Mouse (Mus musculus): ENCODE measurements at regions not wholly inside any gene's neighbourhood (a gene's known extent, or its start where the extent isn't known, plus 50 kb on each side); places are given as distances from the start of the nearest gene placed in this dataset.

DNA sequence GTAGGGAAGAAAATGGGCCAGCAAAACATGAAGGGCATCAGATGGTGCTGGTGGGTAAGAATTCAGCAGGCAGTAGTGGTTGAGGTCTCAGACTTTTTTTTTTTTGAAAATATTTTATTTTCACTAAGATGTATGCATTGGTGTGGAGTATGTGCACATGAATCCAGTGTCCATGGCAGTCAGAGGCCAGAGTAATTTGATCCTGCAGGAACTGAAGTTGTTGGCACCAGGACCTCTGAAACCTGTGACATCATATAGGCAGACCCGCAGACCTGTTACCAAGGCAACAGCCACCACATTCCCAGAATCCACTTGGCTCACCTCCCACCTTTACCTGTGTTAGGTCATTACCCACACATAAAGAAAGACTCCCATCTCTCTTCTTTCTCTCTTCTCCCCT, 207.2 kb upstream of the Megf9 start:
- Histone ChIP-seq H3K27ac (no peak overlapping the region), H3K4me3 (replicated peaks; ENCODE audit: low read length) (no peak overlapping the region), H3K9me3 (ENCODE audit: control insufficient read depth, low read length) (no peaks in the 10 kb centered on the region), H3K4me1 (replicated peaks; ENCODE audit: control insufficient read depth, insufficient read depth, low read length) (no peaks in the 10 kb centered on the region), H3K36me3 (replicated peaks; ENCODE audit: control insufficient read depth, insufficient read depth) (no peaks in the 10 kb centered on the region), H3K9ac (no peak overlapping the region), H3K4me2 (replicated peaks) (no peak overlapping the region), H3K27me3 (ENCODE audit: control insufficient read depth, insufficient read depth, low read length) (no peaks in the 10 kb centered on the region)
- no peak for ATAC-seq (ENCODE audit: low FRiP score)
- DNase-seq (ENCODE audit: low spot score): no peak
- WGBS: 69% methylated on average over 1 of the region's 1 CpGs

DNA sequence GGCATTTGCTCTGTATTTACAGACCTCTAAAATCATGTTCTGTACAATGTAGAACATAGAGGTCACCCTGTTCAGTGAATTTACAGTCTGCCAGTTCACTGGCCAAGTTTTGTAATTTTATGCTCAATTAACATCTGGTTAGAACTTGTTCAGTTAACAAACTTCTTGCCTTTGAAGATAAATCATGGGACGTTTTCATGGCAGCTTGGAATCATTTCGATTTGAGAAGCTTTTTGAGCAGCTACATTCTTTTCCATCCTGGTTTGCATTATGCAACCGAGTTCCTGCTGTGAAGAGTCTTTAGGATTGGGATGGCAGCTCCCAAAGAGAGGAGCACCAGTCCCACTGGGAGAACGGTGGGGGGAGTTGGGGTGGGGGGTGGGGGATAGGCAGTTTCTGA, 206.3 kb upstream of the Megf9 start:
- Histone ChIP-seq H3K36me3 (replicated peaks; ENCODE audit: control insufficient read depth, insufficient read depth) (no peaks in the 10 kb centered on the region), H3K9me3 (ENCODE audit: control insufficient read depth, low read length) (no peaks in the 10 kb centered on the region), H3K4me1 (replicated peaks; ENCODE audit: control insufficient read depth, insufficient read depth, low read length) (no peaks in the 10 kb centered on the region), H3K27ac (no peak overlapping the region), H3K4me3 (replicated peaks; ENCODE audit: low read length) (no peak overlapping the region), H3K9ac (no peak overlapping the region), H3K4me2 (replicated peaks) (no peak overlapping the region), H3K27me3 (ENCODE audit: control insufficient read depth, insufficient read depth, low read length) (no peaks in the 10 kb centered on the region)
- DNase-seq (ENCODE audit: low spot score) (no peak), ATAC-seq (ENCODE audit: low FRiP score) (no peak)
- WGBS: 7% methylated on average over 4 of the region's 4 CpGs

DNA sequence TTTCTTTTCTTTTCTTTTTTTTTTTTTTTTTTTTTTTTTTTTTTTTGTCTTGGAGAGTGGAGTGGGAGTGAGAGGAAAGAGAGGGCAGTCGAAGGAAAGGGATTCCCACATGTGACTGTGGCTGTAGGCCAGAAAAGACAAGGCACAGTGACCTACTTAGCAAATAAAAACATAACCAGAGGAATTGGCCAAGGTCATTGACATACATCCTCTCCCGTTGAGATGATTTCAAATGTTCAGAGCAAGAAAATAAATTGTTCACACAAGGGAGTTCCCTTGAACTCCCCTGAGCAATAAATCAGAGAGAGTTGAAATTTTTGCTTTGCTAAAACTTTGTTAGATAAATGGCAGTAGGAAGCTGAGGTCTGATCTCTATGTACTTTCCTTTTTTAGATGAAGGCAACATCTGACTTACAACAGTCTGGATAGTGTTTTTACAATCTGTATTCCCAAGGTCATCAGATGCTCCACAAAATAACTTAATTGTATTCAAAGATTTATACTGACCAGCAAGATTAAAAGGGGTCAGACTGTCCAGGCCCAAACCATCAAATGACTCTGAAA, 174.4 kb upstream of the Megf9 start:
- Histone ChIP-seq H3K27me3 (ENCODE audit: control insufficient read depth, insufficient read depth, low read length) (no peaks in the 10 kb centered on the region), H3K9ac (no peak overlapping the region)

DNA sequence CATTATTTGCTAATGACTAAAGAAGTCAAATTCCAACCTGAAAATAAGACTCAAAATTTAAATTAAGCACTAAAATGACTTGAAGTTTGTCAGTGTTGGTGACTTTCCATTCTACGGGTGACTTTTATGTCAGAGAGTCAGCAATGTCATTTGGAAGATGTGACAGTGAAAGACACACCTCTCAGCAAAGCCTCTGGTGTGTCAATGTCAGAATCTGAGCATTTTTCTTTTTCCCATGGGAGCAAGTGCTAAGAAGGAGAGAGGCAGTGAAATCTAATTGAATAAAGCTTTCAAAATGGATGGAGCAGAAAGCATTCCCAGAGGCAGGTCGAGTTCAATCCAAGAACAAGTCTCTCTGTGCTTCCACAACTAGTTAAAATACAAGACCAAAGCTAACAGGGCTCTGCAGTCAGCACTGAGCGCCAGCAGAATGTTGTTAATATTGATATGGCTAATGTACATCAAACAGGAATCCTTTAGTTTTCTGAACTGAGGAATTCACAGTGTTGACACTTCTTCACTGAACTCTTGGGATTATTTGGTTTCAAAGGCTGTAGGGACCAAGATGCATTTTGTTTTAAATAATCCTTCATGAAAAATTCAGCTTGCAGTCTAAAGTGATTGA, 170.4 kb upstream of the Megf9 start:
- H3K27ac ChIP-seq: no peak overlapping the region
- H3K4me2 ChIP-seq (replicated peaks): no peak overlapping the region
- no peaks in the 10 kb centered on the region for H3K27me3 ChIP-seq (ENCODE audit: control insufficient read depth, insufficient read depth, low read length)
- H3K9me3 ChIP-seq (ENCODE audit: control insufficient read depth, low read length): no peaks in the 10 kb centered on the region
- WGBS: 72% methylated on average over 3 of the region's 3 CpGs
- no peak for DNase-seq (ENCODE audit: low spot score)
- ATAC-seq (ENCODE audit: low FRiP score): no peak
- H3K4me1 ChIP-seq (replicated peaks; ENCODE audit: control insufficient read depth, insufficient read depth, low read length): no peaks in the 10 kb centered on the region
- no peak overlapping the region for H3K4me3 ChIP-seq (replicated peaks; ENCODE audit: low read length)
- H3K9ac ChIP-seq: no peak overlapping the region
- no peaks in the 10 kb centered on the region for H3K36me3 ChIP-seq (replicated peaks; ENCODE audit: control insufficient read depth, insufficient read depth)

More for the DNA sequence above, 174.4 kb upstream of the Megf9 start:
- ATAC-seq (ENCODE audit: low FRiP score) (no peak), DNase-seq (ENCODE audit: low spot score) (peak; percentile 32)
- no peak overlapping the region for H3K4me3 ChIP-seq (replicated peaks; ENCODE audit: low read length)
- H3K4me2 ChIP-seq (replicated peaks): no peak overlapping the region
- no peak overlapping the region for H3K27ac ChIP-seq
- H3K36me3 ChIP-seq (replicated peaks; ENCODE audit: control insufficient read depth, insufficient read depth): no peaks in the 10 kb centered on the region
- WGBS: 78% methylated on average over 2 of the region's 2 CpGs
- no peaks in the 10 kb centered on the region for H3K4me1 ChIP-seq (replicated peaks; ENCODE audit: control insufficient read depth, insufficient read depth, low read length)
- no peaks in the 10 kb centered on the region for H3K9me3 ChIP-seq (ENCODE audit: control insufficient read depth, low read length)

DNA sequence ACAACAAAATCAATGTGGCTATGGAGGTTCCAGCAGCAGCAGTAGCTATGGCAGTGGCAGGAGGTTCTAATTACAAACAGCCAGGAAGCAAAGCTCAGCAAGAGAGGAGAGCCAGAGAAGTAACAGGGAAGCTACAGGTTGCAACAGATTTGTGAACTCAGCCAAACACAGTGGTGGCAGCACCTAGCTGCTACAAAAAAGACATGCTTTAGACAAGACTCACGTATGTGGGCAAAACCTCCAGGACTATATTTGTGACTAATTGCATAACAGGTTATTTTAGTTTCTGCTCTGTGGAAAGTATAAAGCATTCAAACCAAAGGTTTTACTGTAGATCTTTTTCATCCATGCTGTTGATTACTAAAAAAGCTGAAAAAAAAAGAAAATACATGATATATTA, 166.1 kb upstream of the Megf9 start:
- no peak overlapping the region for H3K27ac ChIP-seq
- H3K4me2 ChIP-seq (replicated peaks): no peak overlapping the region
- 81% methylated on average over 1 of the region's 1 CpGs for WGBS
- H3K4me1 ChIP-seq (replicated peaks; ENCODE audit: control insufficient read depth, insufficient read depth, low read length): no peaks in the 10 kb centered on the region
- no peak for DNase-seq (ENCODE audit: low spot score)
- H3K36me3 ChIP-seq (replicated peaks; ENCODE audit: control insufficient read depth, insufficient read depth): no peaks in the 10 kb centered on the region
- no peak for ATAC-seq (ENCODE audit: low FRiP score)
- no peak overlapping the region for H3K4me3 ChIP-seq (replicated peaks; ENCODE audit: low read length)
- no peaks in the 10 kb centered on the region for H3K9me3 ChIP-seq (ENCODE audit: control insufficient read depth, low read length)
- H3K27me3 ChIP-seq (ENCODE audit: control insufficient read depth, insufficient read depth, low read length): no peaks in the 10 kb centered on the region
- H3K9ac ChIP-seq: no peak overlapping the region

DNA sequence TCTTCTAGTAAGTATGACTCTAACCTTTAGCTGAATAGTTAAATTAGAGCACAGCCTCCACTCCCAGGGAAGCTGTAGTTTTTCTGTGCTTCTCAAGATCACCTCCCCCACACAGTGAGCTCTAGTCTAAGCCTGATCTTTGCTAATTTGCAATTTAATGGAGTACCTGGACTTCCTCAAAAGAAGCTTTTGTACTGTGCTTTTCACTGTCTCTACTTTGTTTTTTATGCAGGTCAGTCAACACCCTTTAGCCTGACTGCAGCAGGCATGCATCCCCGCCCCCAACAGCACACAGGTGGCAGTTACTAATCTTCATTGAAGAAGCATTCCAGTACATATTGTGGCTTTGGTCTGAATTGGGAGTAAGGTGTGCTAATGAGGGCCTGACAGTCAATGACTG, 129.4 kb upstream of the Megf9 start:
- no peak overlapping the region for H3K4me3 ChIP-seq (replicated peaks; ENCODE audit: low read length)
- no peaks in the 10 kb centered on the region for H3K36me3 ChIP-seq (replicated peaks; ENCODE audit: control insufficient read depth, insufficient read depth)
- DNase-seq (ENCODE audit: low spot score) (no peak), ATAC-seq (ENCODE audit: low FRiP score) (no peak)
- no peak overlapping the region for H3K4me2 ChIP-seq (replicated peaks)
- no peak overlapping the region for H3K9ac ChIP-seq
- H3K9me3 ChIP-seq (ENCODE audit: control insufficient read depth, low read length): no peaks in the 10 kb centered on the region
- no peak overlapping the region for H3K27ac ChIP-seq
- 94% methylated on average over 1 of the region's 1 CpGs for WGBS
- H3K27me3 ChIP-seq (ENCODE audit: control insufficient read depth, insufficient read depth, low read length): no peaks in the 10 kb centered on the region
- no peaks in the 10 kb centered on the region for H3K4me1 ChIP-seq (replicated peaks; ENCODE audit: control insufficient read depth, insufficient read depth, low read length)

DNA sequence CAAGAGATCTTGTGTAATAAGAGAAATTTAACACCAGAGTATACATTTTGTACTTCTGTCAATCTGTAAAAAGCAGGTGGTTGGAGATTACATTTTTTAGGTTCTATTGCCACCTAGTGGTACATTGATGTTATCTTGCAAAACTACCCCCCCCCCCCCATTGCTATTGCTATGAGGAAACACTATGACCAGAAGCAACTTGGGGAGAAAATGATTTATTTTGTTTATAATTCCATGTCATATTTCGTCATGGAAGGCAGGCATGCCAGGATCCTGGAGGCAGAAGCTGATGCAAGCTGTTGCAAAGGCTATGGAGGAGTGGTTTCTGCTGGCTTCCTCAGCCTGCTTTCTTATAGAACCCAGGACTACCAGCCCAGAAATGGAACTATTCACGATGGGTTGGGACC, 86.6 kb upstream of the Megf9 start:
- 53% methylated on average over 2 of the region's 2 CpGs for WGBS

DNA sequence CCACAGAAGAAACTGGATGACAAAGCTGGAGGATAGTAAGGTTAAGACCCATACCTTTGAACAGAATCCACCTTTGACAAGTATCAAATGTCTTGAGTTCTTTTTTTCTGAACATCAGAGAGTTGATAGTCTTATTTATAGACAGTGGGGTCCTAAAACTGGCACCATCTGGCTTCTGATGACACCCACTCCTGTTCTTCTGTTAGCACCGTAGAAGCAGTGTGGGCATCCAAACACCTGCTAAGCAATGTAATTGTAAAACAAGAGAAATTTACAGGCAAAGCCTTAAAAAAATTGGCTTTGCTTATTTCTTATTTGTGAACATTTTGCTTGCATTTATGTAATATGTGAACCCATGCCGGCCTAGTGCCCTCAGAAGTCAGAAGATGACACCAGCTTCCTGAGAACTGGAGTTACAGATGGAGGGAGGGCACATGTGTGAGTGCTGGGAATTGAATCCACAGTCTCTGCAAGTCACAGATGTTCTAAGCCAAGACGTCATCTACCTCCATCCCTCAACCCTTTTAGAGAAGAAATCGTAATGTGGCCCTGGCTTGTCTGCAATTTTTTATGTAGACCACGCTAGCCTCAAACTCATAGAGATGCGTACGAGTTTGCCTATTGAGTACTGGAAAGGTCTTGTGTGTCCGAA, 85.0 kb upstream of the Megf9 start:
- Histone ChIP-seq H3K4me2 (replicated peaks) (no peak overlapping the region), H3K27ac (no peak overlapping the region), H3K4me3 (replicated peaks; ENCODE audit: low read length) (no peak overlapping the region), H3K9ac (no peak overlapping the region), H3K4me1 (replicated peaks; ENCODE audit: control insufficient read depth, insufficient read depth, low read length) (no peaks in the 10 kb centered on the region), H3K36me3 (replicated peaks; ENCODE audit: control insufficient read depth, insufficient read depth) (no peaks in the 10 kb centered on the region), H3K27me3 (ENCODE audit: control insufficient read depth, insufficient read depth, low read length) (no peaks in the 10 kb centered on the region), H3K9me3 (ENCODE audit: control insufficient read depth, low read length) (no peaks in the 10 kb centered on the region)
- DNase-seq (ENCODE audit: low spot score) (no peak), ATAC-seq (ENCODE audit: low FRiP score) (no peak)
- 92% methylated on average over 8 of the region's 8 CpGs for WGBS

More for the DNA sequence above, 86.6 kb upstream of the Megf9 start:
- ATAC-seq (ENCODE audit: low FRiP score) (no peak), DNase-seq (ENCODE audit: low spot score) (peak; percentile 39)
- H3K27me3 ChIP-seq (ENCODE audit: control insufficient read depth, insufficient read depth, low read length): no peaks in the 10 kb centered on the region
- H3K9me3 ChIP-seq (ENCODE audit: control insufficient read depth, low read length): no peaks in the 10 kb centered on the region
- H3K27ac ChIP-seq: no peak overlapping the region
- H3K4me2 ChIP-seq (replicated peaks): no peak overlapping the region
- no peak overlapping the region for H3K9ac ChIP-seq
- no peaks in the 10 kb centered on the region for H3K4me1 ChIP-seq (replicated peaks; ENCODE audit: control insufficient read depth, insufficient read depth, low read length)
- H3K36me3 ChIP-seq (replicated peaks; ENCODE audit: control insufficient read depth, insufficient read depth): no peaks in the 10 kb centered on the region
- H3K4me3 ChIP-seq (replicated peaks; ENCODE audit: low read length): no peak overlapping the region

DNA sequence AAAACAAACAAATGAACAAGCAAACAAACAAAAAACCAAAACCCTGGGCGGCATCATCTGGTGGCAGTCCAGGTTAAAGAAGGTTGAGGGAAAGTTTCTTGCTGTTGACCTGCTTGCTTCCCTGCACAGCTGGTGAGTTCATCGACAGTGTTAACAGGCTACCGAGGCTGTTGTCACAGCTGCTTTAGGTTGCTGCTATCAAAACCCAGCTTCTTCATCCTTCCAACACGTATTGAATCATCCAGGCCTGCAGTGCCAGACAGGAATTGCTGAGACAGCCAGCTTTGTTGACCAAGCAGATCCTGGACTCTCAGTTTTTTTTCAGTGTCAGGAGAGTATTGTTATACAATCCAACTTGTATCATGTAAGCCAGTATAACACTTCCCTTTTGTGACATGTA, 81.0 kb upstream of the Megf9 start:
- Histone ChIP-seq H3K4me3 (replicated peaks; ENCODE audit: low read length) (no peak overlapping the region), H3K4me1 (replicated peaks; ENCODE audit: control insufficient read depth, insufficient read depth, low read length) (no peaks in the 10 kb centered on the region), H3K4me2 (replicated peaks) (no peak overlapping the region), H3K9me3 (ENCODE audit: control insufficient read depth, low read length) (no peaks in the 10 kb centered on the region), H3K36me3 (replicated peaks; ENCODE audit: control insufficient read depth, insufficient read depth) (no peaks in the 10 kb centered on the region), H3K9ac (no peak overlapping the region), H3K27ac (no peak overlapping the region), H3K27me3 (ENCODE audit: control insufficient read depth, insufficient read depth, low read length) (no peaks in the 10 kb centered on the region)
- DNase-seq (ENCODE audit: low spot score): no peak
- 74% methylated on average over 4 of the region's 4 CpGs for WGBS
- no peak for ATAC-seq (ENCODE audit: low FRiP score)

All from hindbrain, embryonic 14.5 days (tissue).